Mouse (Mus musculus): Measurements from ENCODE around the gene Ccndbp1. TPM values are rescaled to one million over a fixed set of nuclear protein-coding genes. Genes with fewer than 3 reads are reported as not detected.

Ccndbp1 gene
- polyA plus RNA-seq, 1 experiment from 2014 or later: 36.6 TPM

GRCm38 (mm10) chr2:121039382-121039781, 31.2 kb downstream of the Ccndbp1 start:
- WGBS: 87% methylated on average over 1 of the region's 1 CpGs

GRCm38 (mm10) chr2:121041098-121041497, 32.9 kb downstream of the Ccndbp1 start:
- H3K4me2 ChIP-seq (ENCODE audit: low read depth, low read length): no peak overlapping the region
- 51% methylated on average over 5 of the region's 5 CpGs for WGBS

More at GRCm38 (mm10) chr2:121039382-121039781, 31.2 kb downstream of the Ccndbp1 start:
- no peak for ATAC-seq (ENCODE audit: low read depth)
- Histone ChIP-seq H3K4me2 (ENCODE audit: low read depth, low read length) (no peak overlapping the region), H3K9me3 (ENCODE audit: control insufficient read depth, low read length) (no peaks in the 10 kb centered on the region), H3K4me3 (ENCODE audit: low read depth, low read length) (no peak overlapping the region), H3K9ac (ENCODE audit: low read depth, low read length) (no peak overlapping the region), H3K27me3 (replicated peaks; ENCODE audit: control insufficient read depth, insufficient read depth, low read length) (no peaks in the 10 kb centered on the region), H3K27ac (replicated peaks; ENCODE audit: low read depth, low read length) (no peak overlapping the region), H3K36me3 (ENCODE audit: control insufficient read depth, insufficient read depth, low read length) (no peaks in the 10 kb centered on the region), H3K4me1 (ENCODE audit: control insufficient read depth, insufficient read depth, low read length) (no peaks in the 10 kb centered on the region)
- no peak for DNase-seq (ENCODE audit: low spot score)

GRCm38 (mm10) chr2:121045653-121046052, 37.5 kb downstream of the Ccndbp1 start:
- no peaks in the 10 kb centered on the region for H3K4me1 ChIP-seq (ENCODE audit: control insufficient read depth, insufficient read depth, low read length)
- 79% methylated on average over 4 of the region's 4 CpGs for WGBS
- H3K9me3 ChIP-seq (ENCODE audit: control insufficient read depth, low read length): no peaks in the 10 kb centered on the region
- ATAC-seq (ENCODE audit: low read depth) (no peak), DNase-seq (ENCODE audit: low spot score) (no peak)
- H3K36me3 ChIP-seq (ENCODE audit: control insufficient read depth, insufficient read depth, low read length): no peaks in the 10 kb centered on the region
- H3K4me2 ChIP-seq (ENCODE audit: low read depth, low read length): no peak overlapping the region
- no peak overlapping the region for H3K4me3 ChIP-seq (ENCODE audit: low read depth, low read length)
- H3K9ac ChIP-seq (ENCODE audit: low read depth, low read length): no peak overlapping the region
- no peak overlapping the region for H3K27ac ChIP-seq (replicated peaks; ENCODE audit: low read depth, low read length)
- no peaks in the 10 kb centered on the region for H3K27me3 ChIP-seq (replicated peaks; ENCODE audit: control insufficient read depth, insufficient read depth, low read length)

More at GRCm38 (mm10) chr2:121041098-121041497, 32.9 kb downstream of the Ccndbp1 start:
- no peak overlapping the region for H3K9ac ChIP-seq (ENCODE audit: low read depth, low read length)
- H3K9me3 ChIP-seq (ENCODE audit: control insufficient read depth, low read length): no peaks in the 10 kb centered on the region
- H3K36me3 ChIP-seq (ENCODE audit: control insufficient read depth, insufficient read depth, low read length): no peaks in the 10 kb centered on the region
- DNase-seq (ENCODE audit: low spot score) (peak; percentile 54), ATAC-seq (ENCODE audit: low read depth) (no peak)
- H3K4me3 ChIP-seq (ENCODE audit: low read depth, low read length): no peak overlapping the region
- no peaks in the 10 kb centered on the region for H3K27me3 ChIP-seq (replicated peaks; ENCODE audit: control insufficient read depth, insufficient read depth, low read length)
- H3K4me1 ChIP-seq (ENCODE audit: control insufficient read depth, insufficient read depth, low read length): no peaks in the 10 kb centered on the region
- H3K27ac ChIP-seq (replicated peaks; ENCODE audit: low read depth, low read length): no peak overlapping the region

GRCm38 (mm10) chr2:121052176-121052575, 44.0 kb downstream of the Ccndbp1 start:
- ATAC-seq (ENCODE audit: low read depth) (no peak), DNase-seq (ENCODE audit: low spot score) (no peak)
- Histone ChIP-seq H3K27me3 (replicated peaks; ENCODE audit: control insufficient read depth, insufficient read depth, low read length) (no peaks in the 10 kb centered on the region), H3K4me2 (ENCODE audit: low read depth, low read length) (no peak overlapping the region), H3K27ac (replicated peaks; ENCODE audit: low read depth, low read length) (no peak overlapping the region), H3K9me3 (ENCODE audit: control insufficient read depth, low read length) (no peaks in the 10 kb centered on the region), H3K4me3 (ENCODE audit: low read depth, low read length) (no peak overlapping the region), H3K9ac (ENCODE audit: low read depth, low read length) (no peak overlapping the region), H3K4me1 (ENCODE audit: control insufficient read depth, insufficient read depth, low read length) (no peaks in the 10 kb centered on the region), H3K36me3 (ENCODE audit: control insufficient read depth, insufficient read depth, low read length) (no peaks in the 10 kb centered on the region)
- 89% methylated on average over 5 of the region's 5 CpGs for WGBS

- ATAC-seq (ENCODE audit: low read depth) (no peak), DNase-seq (ENCODE audit: low spot score) (no peak)
- Histone ChIP-seq H3K4me2 (ENCODE audit: low read depth, low read length) (no peak overlapping the region), H3K9ac (ENCODE audit: low read depth, low read length) (no peak overlapping the region), H3K9me3 (ENCODE audit: control insufficient read depth, low read length) (no peaks in the 10 kb centered on the region), H3K27ac (replicated peaks; ENCODE audit: low read depth, low read length) (no peak overlapping the region), H3K27me3 (replicated peaks; ENCODE audit: control insufficient read depth, insufficient read depth, low read length) (no peaks in the 10 kb centered on the region), H3K36me3 (ENCODE audit: control insufficient read depth, insufficient read depth, low read length) (no peaks in the 10 kb centered on the region), H3K4me3 (ENCODE audit: low read depth, low read length) (no peak overlapping the region), H3K4me1 (ENCODE audit: control insufficient read depth, insufficient read depth, low read length) (no peaks in the 10 kb centered on the region)
- 77% methylated on average over 2 of the region's 2 CpGs for WGBS
Observed at GRCm38 (mm10) chr2:121054060-121054459, 45.9 kb downstream of the Ccndbp1 start.

- no peak overlapping the region for H3K27ac ChIP-seq (replicated peaks; ENCODE audit: low read depth, low read length)
- no peaks in the 10 kb centered on the region for H3K4me1 ChIP-seq (ENCODE audit: control insufficient read depth, insufficient read depth, low read length)
- no peak overlapping the region for H3K4me3 ChIP-seq (ENCODE audit: low read depth, low read length)
- ATAC-seq (ENCODE audit: low read depth) (no peak), DNase-seq (ENCODE audit: low spot score) (no peak)
- 81% methylated on average over 6 of the region's 6 CpGs for WGBS
- no peaks in the 10 kb centered on the region for H3K27me3 ChIP-seq (replicated peaks; ENCODE audit: control insufficient read depth, insufficient read depth, low read length)
- no peaks in the 10 kb centered on the region for H3K9me3 ChIP-seq (ENCODE audit: control insufficient read depth, low read length)
- no peak overlapping the region for H3K4me2 ChIP-seq (ENCODE audit: low read depth, low read length)
- H3K9ac ChIP-seq (ENCODE audit: low read depth, low read length): no peak overlapping the region
- H3K36me3 ChIP-seq (ENCODE audit: control insufficient read depth, insufficient read depth, low read length): no peaks in the 10 kb centered on the region
Observed at GRCm38 (mm10) chr2:121055915-121056314, 47.7 kb downstream of the Ccndbp1 start.

GRCm38 (mm10) chr2:121057997-121058396, 49.8 kb downstream of the Ccndbp1 start:
- Histone ChIP-seq H3K27ac (replicated peaks; ENCODE audit: low read depth, low read length) (no peak overlapping the region), H3K27me3 (replicated peaks; ENCODE audit: control insufficient read depth, insufficient read depth, low read length) (no peaks in the 10 kb centered on the region), H3K4me2 (ENCODE audit: low read depth, low read length) (no peak overlapping the region), H3K4me1 (ENCODE audit: control insufficient read depth, insufficient read depth, low read length) (no peaks in the 10 kb centered on the region), H3K36me3 (ENCODE audit: control insufficient read depth, insufficient read depth, low read length) (no peaks in the 10 kb centered on the region), H3K4me3 (ENCODE audit: low read depth, low read length) (no peak overlapping the region), H3K9ac (ENCODE audit: low read depth, low read length) (no peak overlapping the region), H3K9me3 (ENCODE audit: control insufficient read depth, low read length) (no peaks in the 10 kb centered on the region)
- no peak for DNase-seq (ENCODE audit: low spot score)
- ATAC-seq (ENCODE audit: low read depth): no peak
- 67% methylated on average over 6 of the region's 6 CpGs for WGBS

- no peak for ATAC-seq (ENCODE audit: low read depth)
Observed at GRCm38 (mm10) chr2:121061315-121061714, 53.1 kb downstream of the Ccndbp1 start.

More at GRCm38 (mm10) chr2:121061315-121061714, 53.1 kb downstream of the Ccndbp1 start:
- no peaks in the 10 kb centered on the region for H3K36me3 ChIP-seq (ENCODE audit: control insufficient read depth, insufficient read depth, low read length)
- no peaks in the 10 kb centered on the region for H3K9me3 ChIP-seq (ENCODE audit: control insufficient read depth, low read length)
- H3K27ac ChIP-seq (replicated peaks; ENCODE audit: low read depth, low read length): no peak overlapping the region
- no peaks in the 10 kb centered on the region for H3K27me3 ChIP-seq (replicated peaks; ENCODE audit: control insufficient read depth, insufficient read depth, low read length)
- no peak overlapping the region for H3K9ac ChIP-seq (ENCODE audit: low read depth, low read length)
- no peak overlapping the region for H3K4me2 ChIP-seq (ENCODE audit: low read depth, low read length)
- 78% methylated on average over 2 of the region's 2 CpGs for WGBS
- DNase-seq (ENCODE audit: low spot score): no peak
- no peak overlapping the region for H3K4me3 ChIP-seq (ENCODE audit: low read depth, low read length)
- no peaks in the 10 kb centered on the region for H3K4me1 ChIP-seq (ENCODE audit: control insufficient read depth, insufficient read depth, low read length)

All from embryonic facial prominence, embryonic 14.5 days (tissue).